Mouse (Mus musculus) lung, embryonic 14.5 days (tissue): ENCODE data around the gene Gpbar1. TPM values are rescaled to one million over a fixed set of nuclear protein-coding genes. Genes with fewer than 3 reads are reported as not detected.
A peak's percentile ranks its signal among the peaks of the same experiment; 100 is the strongest.

Experiments
- ATAC-seq: fragments of 200-750 bp; cut with Nextera tagmentation; 2 replicates; pipeline ENCODE4 v1.8.0; 2017; ENCODE audit warnings: mild to moderate bottlenecking, moderate TSS enrichment, moderate library complexity; ENCODE audit not compliant: insufficient read depth
- DNase-seq: peaks from one replicate; pipeline ENCODE4 v3.0.0-alpha.2; 2015
- H3K27ac ChIP-seq: fragments of 300-500 bp; sonication (generic); 2 replicates; pipeline ENCODE4 v1.5.1; 2014; ENCODE audit warnings: low read depth, mild to moderate bottlenecking, moderate library complexity
- H3K27me3 ChIP-seq: fragments of 300-500 bp; sonication (generic); 2 replicates; pipeline ENCODE4 v1.6.1; 2014; ENCODE audit warnings: low read length, control low read depth; ENCODE audit not compliant: insufficient read depth
- H3K36me3 ChIP-seq: fragments of 300-500 bp; sonication (generic); 2 replicates; pipeline ENCODE4 v1.6.1; 2014; ENCODE audit warnings: control low read depth; ENCODE audit not compliant: insufficient read depth
- H3K4me1 ChIP-seq: fragments of 300-500 bp; sonication (generic); 2 replicates; pipeline ENCODE4 v1.6.1; 2014; ENCODE audit warnings: antibody characterized with exemption, control low read depth; ENCODE audit not compliant: insufficient read depth
- H3K4me2 ChIP-seq: fragments of 300-500 bp; sonication (generic); 2 replicates; pipeline ENCODE4 v1.6.1; 2014; ENCODE audit warnings: mild to moderate bottlenecking
- H3K4me3 ChIP-seq: fragments of 300-500 bp; sonication (generic); 2 replicates; pipeline ENCODE4 v1.5.1; 2014; ENCODE audit warnings: low read depth, low read length
- H3K9ac ChIP-seq: fragments of 300-500 bp; sonication (generic); 2 replicates; pipeline ENCODE4 v1.6.1; 2014
- H3K9me3 ChIP-seq: fragments of 300-500 bp; sonication (generic); 2 replicates; pipeline ENCODE4 v1.6.1; 2016; ENCODE audit warnings: low read depth, low read length, control low read depth
- CTCF ChIP-seq: IDR thresholded peaks from 2 replicates; pipeline ENCODE4 v1.5.1; 2016; ENCODE audit warnings: antibody characterized with exemption, low read depth
- WGBS: fragments of 180-500 bp; shearing (Covaris S2); extraction: QIAGEN DNeasy Blood & Tissue Kit; methylation state at CpG from one replicate; pipeline ENCODE4 v1.1.7; 2014; 5-methylcytosine and 5-hydroxymethylcytosine counted together
- polyA plus RNA-seq: library from polyadenylated mRNA; unstranded; fragments of >200 nt; fragmentation: Nextera tagmentation; extraction: Ambion mirVana; gene quantifications from 2 replicates; pipeline ENCODE4 v1.2.1, GENCODE M21; 2014

Gpbar1 gene
- polyA plus RNA-seq, 1 experiment from 2014 or later, result 0.57 TPM

GRCm38 (mm10) chr1:74277883-74278537, 340 bp upstream of the Gpbar1 start:
- Histone ChIP-seq H3K4me1 (no peaks in the 10 kb centered on the region), H3K9ac (no peak overlapping the region), H3K4me2 (no peak overlapping the region), H3K27me3 (no peaks in the 10 kb centered on the region), H3K36me3 (peaks cover 43% of the 10 kb centered on the region), H3K27ac (no peak overlapping the region), H3K9me3 (no peaks in the 10 kb centered on the region), H3K4me3 (no peak overlapping the region)
- 57% methylated on average over 8 of the region's 8 CpGs for WGBS
- DNase-seq (no peak), ATAC-seq (no peak)
- TF ChIP-seq CTCF, result no peak

DNA sequence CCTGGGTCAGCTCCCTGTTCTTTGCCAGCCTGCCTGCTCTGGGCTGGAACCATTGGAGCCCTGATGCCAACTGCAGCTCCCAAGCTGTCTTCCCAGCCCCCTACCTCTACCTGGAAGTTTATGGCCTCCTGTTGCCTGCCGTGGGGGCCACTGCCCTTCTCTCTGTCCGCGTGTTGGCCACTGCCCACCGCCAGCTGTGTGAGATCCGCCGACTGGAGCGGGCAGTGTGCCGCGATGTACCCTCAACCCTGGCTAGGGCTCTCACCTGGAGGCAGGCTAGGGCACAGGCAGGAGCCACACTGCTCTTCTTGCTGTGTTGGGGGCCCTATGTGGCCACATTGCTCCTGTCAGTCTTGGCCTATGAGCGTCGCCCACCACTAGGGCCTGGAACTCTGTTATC, 638 bp downstream of the Gpbar1 start:
- Histone ChIP-seq H3K9ac (no peak overlapping the region), H3K9me3 (no peaks in the 10 kb centered on the region), H3K4me3 (no peak overlapping the region), H3K36me3 (peaks cover 49% of the 10 kb centered on the region), H3K4me1 (peaks cover 3% of the 10 kb centered on the region; the same call in 1 of the 2 replicates), H3K27me3 (no peaks in the 10 kb centered on the region), H3K4me2 (no peak overlapping the region), H3K27ac (no peak overlapping the region)
- TF ChIP-seq CTCF, result no peak
- 83% methylated on average over 11 of the region's 11 CpGs for WGBS
- no peak for ATAC-seq
- no peak for DNase-seq

DNA sequence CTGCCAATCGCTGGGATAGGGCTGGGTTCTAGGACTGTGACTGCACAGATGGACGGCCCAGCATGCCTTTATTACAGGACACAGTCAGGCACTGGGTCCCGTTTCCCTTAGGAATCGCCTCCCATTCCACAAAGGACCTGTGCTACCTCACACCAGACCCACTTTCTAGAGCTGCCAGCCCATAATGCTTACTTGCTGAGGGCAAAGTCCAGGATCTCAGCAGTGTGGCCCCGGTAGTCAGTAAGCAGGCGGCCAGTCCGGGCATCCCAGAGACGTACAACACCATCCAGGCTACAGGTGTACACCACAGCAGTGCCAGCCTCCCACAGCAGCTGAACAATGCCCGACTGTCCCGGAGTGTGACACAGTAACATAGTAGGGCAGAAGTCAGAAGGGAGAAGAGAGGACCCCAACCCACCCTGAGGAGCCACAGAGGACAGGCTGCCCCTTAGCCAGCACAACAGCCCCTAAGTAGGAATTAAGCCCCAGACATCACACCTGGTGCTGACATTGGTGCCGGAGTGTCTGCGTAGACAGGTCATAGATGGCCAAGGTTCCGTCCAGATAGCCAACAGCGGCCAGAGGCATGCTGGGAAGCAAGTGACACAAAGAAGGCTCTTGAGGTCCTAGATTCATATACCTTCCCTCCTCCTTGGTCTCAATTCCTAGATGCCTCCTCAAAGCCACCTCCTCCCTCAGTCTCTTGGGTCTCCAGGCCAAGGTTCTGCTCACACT, 2.4 kb downstream of the Gpbar1 start:
- Histone ChIP-seq H3K36me3 (peaks cover 49% of the 10 kb centered on the region), H3K4me1 (peaks cover 6% of the 10 kb centered on the region; the same call in 1 of the 2 replicates), H3K9me3 (no peaks in the 10 kb centered on the region), H3K27me3 (no peaks in the 10 kb centered on the region), H3K4me2 (no peak overlapping the region), H3K27ac (no peak overlapping the region), H3K9ac (no peak overlapping the region), H3K4me3 (no peak overlapping the region)
- WGBS, result 90% methylated on average over 14 of the region's 14 CpGs
- ATAC-seq (no peak), DNase-seq (no peak)
- TF ChIP-seq CTCF, result no peak

- no peak for ATAC-seq
- Histone ChIP-seq H3K27me3 (no peaks in the 10 kb centered on the region), H3K36me3 (peaks cover 49% of the 10 kb centered on the region), H3K4me2 (no peak overlapping the region), H3K9ac (no peak overlapping the region), H3K27ac (no peak overlapping the region), H3K4me1 (peaks cover 6% of the 10 kb centered on the region; the same call in 1 of the 2 replicates), H3K9me3 (no peaks in the 10 kb centered on the region), H3K4me3 (no peak overlapping the region)
- no peak for DNase-seq
- 78% methylated on average over 2 of the region's 2 CpGs for WGBS
- TF ChIP-seq CTCF, result no peak
These were observed 3.0 kb downstream of the Gpbar1 start for GRCm38 (mm10) chr1:74281372-74281771.

DNA sequence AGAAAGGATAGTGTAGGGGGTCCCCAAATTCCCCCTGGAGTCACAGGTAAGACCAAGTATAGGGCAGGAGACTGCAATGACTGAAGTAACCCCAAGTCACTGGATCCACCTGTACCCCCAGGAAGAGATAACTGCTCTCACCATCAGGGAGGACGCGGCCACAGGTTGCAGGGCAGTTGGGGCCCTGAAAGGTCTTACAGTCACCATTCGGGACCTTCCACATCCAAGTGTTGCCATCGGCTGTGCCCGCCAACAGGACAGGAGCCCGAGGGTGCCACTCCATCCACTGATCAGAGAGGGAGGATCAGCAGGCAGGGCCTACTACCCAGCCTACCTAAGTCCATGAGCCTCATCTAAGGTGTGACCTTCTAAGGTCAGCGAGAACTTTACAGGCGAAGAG, 3.5 kb downstream of the Gpbar1 start:
- no peak for TF ChIP-seq CTCF
- ATAC-seq, result no peak
- no peaks in the 10 kb centered on the region for H3K27me3 ChIP-seq
- no peak overlapping the region for H3K9ac ChIP-seq
- H3K27ac ChIP-seq, result no peak overlapping the region
- H3K9me3 ChIP-seq, result no peaks in the 10 kb centered on the region
- H3K4me3 ChIP-seq, result no peak overlapping the region
- WGBS, result 95% methylated on average over 8 of the region's 8 CpGs
- H3K36me3 ChIP-seq, result peaks cover 53% of the 10 kb centered on the region
- no peak for DNase-seq
- no peak overlapping the region for H3K4me2 ChIP-seq
- peaks cover 6% of the 10 kb centered on the region; the same call in 1 of the 2 replicates for H3K4me1 ChIP-seq

- Histone ChIP-seq H3K4me3 (no peak overlapping the region), H3K9me3 (no peaks in the 10 kb centered on the region), H3K9ac (no peak overlapping the region; the same call in 1 of the 2 replicates), H3K27ac (no peak overlapping the region), H3K4me2 (peak overlapping the region; percentile 75), H3K4me1 (peaks cover 6% of the 10 kb centered on the region; the same call in 1 of the 2 replicates), H3K36me3 (peaks cover 56% of the 10 kb centered on the region), H3K27me3 (no peaks in the 10 kb centered on the region)
- WGBS, result 83% methylated on average over 10 of the region's 10 CpGs
- DNase-seq (no peak), ATAC-seq (no peak)
- TF ChIP-seq CTCF, result no peak
These were observed 4.7 kb downstream of the Gpbar1 start for GRCm38 (mm10) chr1:74282896-74283625.
